Mouse (Mus musculus): ENCODE measurements around the gene Slc25a45.

- TF ChIP-seq CTCF (IDR thresholded peaks at IDR 0.05; ENCODE audit: insufficient read depth, low read depth, low read length) (no peak), POLR2A (IDR thresholded peaks at IDR 0.05; ENCODE audit: insufficient read depth, low read depth, low read length) (no peak)
Measured at GRCm38 (mm10) chr19:5864710-5865398, 12.8 kb upstream of the Slc25a45 start.
